Mouse (Mus musculus): ENCODE measurements at regions not wholly inside any gene's neighbourhood (a gene's known extent, or its start where the extent isn't known, plus 50 kb on each side); places are given as distances from the start of the nearest gene placed in this dataset.

GRCm38 (mm10) chrX:12252680-12253021 lies 92.5 kb upstream of the Bcor start:
- TF ChIP-seq TAL1 (IDR thresholded peaks at IDR 0.05; ENCODE audit: low read length) (no peak), GATA1 (IDR thresholded peaks at IDR 0.05; ENCODE audit: low read length) (no peak)

Data from erythroblast, embryonic 14.5 days (primary cell).